Mouse (Mus musculus) stomach, postnatal 0 days (tissue): Measurements from ENCODE around the gene Timm22. TPM values are rescaled to one million over a fixed set of nuclear protein-coding genes. Genes with fewer than 3 reads are reported as not detected.

ENCODE experiments used
- ATAC-seq: fragments of 200-750 bp; cut with Nextera tagmentation; 2 replicates; pipeline ENCODE4 v1.8.0; 2017; ENCODE audit not compliant: low FRiP score, low TSS enrichment
- DNase-seq: peaks from one replicate; pipeline ENCODE4 v3.0.0-alpha.2; 2016; ENCODE audit warnings: low spot score
- H3K27ac ChIP-seq: fragments of 300-500 bp; sonication (generic); replicated peaks from 2 replicates; pipeline ENCODE4 v1.5.1; 2014; ENCODE audit warnings: mild to moderate bottlenecking, control low read depth
- H3K27me3 ChIP-seq: fragments of 300-500 bp; sonication (generic); 2 replicates; pipeline ENCODE4 v1.6.1; 2014; ENCODE audit warnings: low read length; ENCODE audit not compliant: control insufficient read depth, insufficient read depth
- H3K36me3 ChIP-seq: fragments of 300-500 bp; sonication (generic); 2 replicates; pipeline ENCODE4 v1.6.1; 2014; ENCODE audit warnings: low read length, mixed read lengths; ENCODE audit not compliant: control insufficient read depth, insufficient read depth
- H3K4me1 ChIP-seq: fragments of 300-500 bp; sonication (generic); replicated peaks from 2 replicates; pipeline ENCODE4 v1.6.1; 2014; ENCODE audit warnings: antibody characterized with exemption; ENCODE audit not compliant: control insufficient read depth, insufficient read depth
- H3K4me2 ChIP-seq: fragments of 300-500 bp; sonication (generic); replicated peaks from 2 replicates; pipeline ENCODE4 v1.6.1; 2014; ENCODE audit warnings: low read depth, mild to moderate bottlenecking, control low read depth, moderate library complexity
- H3K4me3 ChIP-seq: fragments of 300-500 bp; sonication (generic); 2 replicates; pipeline ENCODE4 v1.5.1; 2014; ENCODE audit warnings: low read depth, low read length, control low read depth
- H3K9ac ChIP-seq: fragments of 300-500 bp; sonication (generic); 2 replicates; pipeline ENCODE4 v1.6.1; 2014; ENCODE audit warnings: mild to moderate bottlenecking, low read length, control low read depth, mixed read lengths
- H3K9me3 ChIP-seq: fragments of 300-500 bp; sonication (generic); 2 replicates; pipeline ENCODE4 v1.6.1; 2016; ENCODE audit warnings: low read length; ENCODE audit not compliant: control insufficient read depth
- CTCF ChIP-seq: IDR thresholded peaks from 2 replicates; pipeline ENCODE4 v1.5.1; 2016; ENCODE audit warnings: antibody characterized with exemption, low read depth, mild to moderate bottlenecking, moderate library complexity
- EP300 ChIP-seq: optimal IDR thresholded peaks from 2 replicates; pipeline ENCODE3; 2016; ENCODE audit warnings: antibody characterized with exemption
- WGBS: fragments of 180-500 bp; shearing (Covaris S2); extraction: QIAGEN DNeasy Blood & Tissue Kit; methylation state at CpG from one replicate; pipeline ENCODE4 v1.1.7; 2014; 5-methylcytosine and 5-hydroxymethylcytosine counted together
- polyA plus RNA-seq: library from polyadenylated mRNA; unstranded; fragments of >200 nt; fragmentation: Nextera tagmentation; extraction: Ambion mirVana; gene quantifications from 2 replicates; pipeline ENCODE4 v1.2.1, GENCODE M21; 2015

Timm22 gene
- polyA plus RNA-seq, 1 experiment from 2014 or later, result 82.1 TPM

DNA sequence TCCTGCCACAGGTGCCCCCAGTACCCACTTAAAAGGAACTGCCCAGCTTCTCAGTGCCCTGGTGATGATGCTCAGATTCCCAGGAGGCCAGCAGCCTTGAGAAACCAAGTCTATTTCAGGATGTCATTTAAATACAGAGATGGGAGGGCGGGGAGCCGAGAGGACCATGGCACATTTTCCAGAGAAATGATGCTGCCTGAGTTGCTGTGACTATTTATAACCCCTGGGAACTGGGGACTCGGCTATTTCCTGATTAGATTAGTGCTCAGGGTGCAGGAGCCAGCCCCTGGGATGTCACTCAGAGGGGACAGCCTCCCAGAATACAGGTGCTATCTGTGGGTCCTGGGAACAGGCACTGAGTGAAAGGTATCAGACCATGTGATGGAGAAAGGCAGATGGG lies 21.0 kb downstream of the Timm22 start:
- no peak for DNase-seq
- no peak for ATAC-seq
- TF ChIP-seq EP300 (no peak), CTCF (no peak)
- H3K4me2 ChIP-seq, result no peak overlapping the region
- H3K9ac ChIP-seq, result no peak overlapping the region
- no peak overlapping the region for H3K4me3 ChIP-seq
- H3K36me3 ChIP-seq, result peaks cover 7% of the 10 kb centered on the region
- H3K9me3 ChIP-seq, result no peaks in the 10 kb centered on the region
- 62% methylated on average over 3 of the region's 3 CpGs for WGBS
- no peaks in the 10 kb centered on the region for H3K27me3 ChIP-seq
- H3K27ac ChIP-seq, result no peak overlapping the region
- 0 out of 2 replicates have a peak, but pooled peaks cover 3% of the 10 kb centered on the region for H3K4me1 ChIP-seq

- WGBS, result 65% methylated on average over 4 of the region's 4 CpGs
- Histone ChIP-seq H3K4me2 (no peak overlapping the region), H3K27me3 (no peaks in the 10 kb centered on the region), H3K4me3 (no peak overlapping the region), H3K9ac (peak overlapping the region; percentile 35; the same call in 1 of the 2 replicates), H3K27ac (peak overlapping the region; percentile 53; the same call in 1 of the 2 replicates), H3K4me1 (0 out of 2 replicates have a peak, but pooled peaks cover 3% of the 10 kb centered on the region), H3K9me3 (no peaks in the 10 kb centered on the region), H3K36me3 (peaks cover 5% of the 10 kb centered on the region; the same call in 1 of the 2 replicates)
- no peak for DNase-seq
- TF ChIP-seq CTCF (peak; percentile 58), EP300 (no peak)
- no peak for ATAC-seq
Measured at GRCm38 (mm10) chr11:76429046-76429445, 22.3 kb downstream of the Timm22 start.

GRCm38 (mm10) chr11:76429556-76429955 lies 22.8 kb downstream of the Timm22 start:
- Histone ChIP-seq H3K36me3 (peaks cover 5% of the 10 kb centered on the region; the same call in 1 of the 2 replicates), H3K4me3 (no peak overlapping the region), H3K27me3 (no peaks in the 10 kb centered on the region), H3K4me2 (no peak overlapping the region), H3K9me3 (no peaks in the 10 kb centered on the region), H3K4me1 (0 out of 2 replicates have a peak, but pooled peaks cover 3% of the 10 kb centered on the region), H3K27ac (peak overlapping the region; percentile 53), H3K9ac (peak overlapping the region; percentile 35)
- 46% methylated on average over 7 of the region's 7 CpGs for WGBS
- ATAC-seq, result no peak
- TF ChIP-seq CTCF (no peak), EP300 (no peak)
- no peak for DNase-seq

DNA sequence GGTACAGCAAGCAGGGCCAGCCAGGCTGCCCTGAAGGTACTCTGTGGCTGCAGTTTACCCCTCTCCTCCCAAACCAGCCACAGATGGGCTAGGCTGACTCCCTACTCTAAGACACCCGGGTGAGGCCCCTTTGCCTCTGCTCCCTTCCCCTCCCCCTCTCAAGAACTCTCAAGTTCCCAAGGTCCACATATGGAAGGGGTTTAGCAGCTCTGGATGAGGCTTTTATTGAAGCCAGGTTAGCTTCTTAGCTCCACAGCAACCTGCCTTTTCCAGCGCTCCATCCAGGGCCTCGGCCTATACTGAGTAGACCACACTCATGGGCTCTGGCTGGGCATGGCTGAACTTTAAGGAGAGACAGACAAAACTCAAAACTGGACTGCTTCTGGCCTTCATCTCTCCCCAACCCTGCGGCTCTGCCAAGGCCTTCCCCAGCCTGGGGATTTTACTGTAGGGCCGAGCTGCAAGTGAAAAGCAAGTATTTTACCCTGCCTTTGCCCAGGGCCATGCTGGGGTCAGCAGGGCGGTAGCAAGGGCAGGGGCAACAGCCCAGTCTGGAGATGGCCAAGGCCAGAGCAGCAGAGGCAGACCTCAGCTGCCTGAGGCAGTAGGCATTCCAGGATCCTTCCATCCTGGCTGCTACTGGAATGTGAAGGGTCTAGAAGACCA lies 23.3 kb downstream of the Timm22 start:
- 68% methylated on average over 6 of the region's 6 CpGs for WGBS
- no peak overlapping the region for H3K4me3 ChIP-seq
- DNase-seq (no peak), ATAC-seq (no peak)
- H3K36me3 ChIP-seq, result peaks cover 5% of the 10 kb centered on the region; the same call in 1 of the 2 replicates
- peaks cover 6% of the 10 kb centered on the region; the same call in 1 of the 2 replicates for H3K4me1 ChIP-seq
- no peaks in the 10 kb centered on the region for H3K27me3 ChIP-seq
- H3K4me2 ChIP-seq, result no peak overlapping the region
- peak overlapping the region; percentile 53 for H3K27ac ChIP-seq
- TF ChIP-seq CTCF, result no peak
- TF ChIP-seq EP300, result no peak
- peak overlapping the region; percentile 35 for H3K9ac ChIP-seq
- no peaks in the 10 kb centered on the region for H3K9me3 ChIP-seq

DNA sequence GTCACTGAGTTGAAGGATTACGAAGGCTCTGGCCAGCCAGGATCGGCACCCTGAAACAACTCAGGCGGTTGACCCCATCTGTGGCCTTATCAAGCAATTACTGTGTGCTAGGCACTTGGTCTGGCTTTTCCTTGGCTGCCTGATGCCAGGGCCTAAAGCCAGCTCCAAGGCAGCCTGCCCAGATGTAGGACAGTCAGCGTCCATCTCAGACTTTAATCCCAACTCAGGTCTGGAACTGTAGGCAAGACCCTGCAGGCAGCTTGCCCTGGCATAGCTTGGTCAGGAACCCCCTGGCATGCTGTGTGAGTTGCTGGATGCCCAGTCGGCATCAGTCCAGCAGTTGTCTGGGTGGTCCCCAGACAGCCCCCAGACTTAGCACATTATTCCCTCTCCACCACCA lies 29.3 kb downstream of the Timm22 start:
- Histone ChIP-seq H3K36me3 (peaks cover 2% of the 10 kb centered on the region), H3K27ac (no peak overlapping the region), H3K27me3 (no peaks in the 10 kb centered on the region), H3K9ac (no peak overlapping the region; the same call in 1 of the 2 replicates), H3K4me1 (peaks cover 10% of the 10 kb centered on the region), H3K4me2 (peak overlapping the region; percentile 62), H3K4me3 (peak overlapping the region; percentile 45), H3K9me3 (no peaks in the 10 kb centered on the region)
- TF ChIP-seq CTCF (no peak), EP300 (no peak)
- ATAC-seq, result no peak
- WGBS, result 61% methylated on average over 5 of the region's 5 CpGs
- DNase-seq, result no peak

- Histone ChIP-seq H3K4me2 (peak overlapping the region; percentile 62), H3K4me3 (peak overlapping the region; percentile 45), H3K4me1 (peaks cover 10% of the 10 kb centered on the region), H3K9ac (peak overlapping the region; percentile 59), H3K9me3 (no peaks in the 10 kb centered on the region), H3K27ac (peak overlapping the region; percentile 84), H3K36me3 (peaks cover 2% of the 10 kb centered on the region), H3K27me3 (no peaks in the 10 kb centered on the region)
- ATAC-seq (peak; percentile 75), DNase-seq (peak; percentile 63)
- 14% methylated on average over 25 of the region's 28 CpGs for WGBS
- no peak for TF ChIP-seq EP300
- TF ChIP-seq CTCF, result peak; percentile 40
Measured at GRCm38 (mm10) chr11:76436864-76437437, 30.2 kb downstream of the Timm22 start.
